Mouse (Mus musculus) olfactory bulb, adult 2 months (tissue): Measurements from ENCODE around the gene Disp1. TPM values are rescaled to one million over a fixed set of nuclear protein-coding genes. Genes with fewer than 3 reads are reported as not detected.

ENCODE experiments used
- H3K27ac ChIP-seq: fragments of 200-500 bp; 2 replicates; pipeline ENCODE4 v1.5.1; 2012; ENCODE audit warnings: low read depth, low read length; ENCODE audit not compliant: insufficient read depth
- H3K4me1 ChIP-seq: fragments of 200-500 bp; 2 replicates; pipeline ENCODE4 v1.6.1; 2012; ENCODE audit warnings: low read length; ENCODE audit not compliant: control insufficient read depth, insufficient read depth
- H3K4me3 ChIP-seq: fragments of 200-500 bp; 2 replicates; pipeline ENCODE4 v1.5.1; 2012; ENCODE audit warnings: mild to moderate bottlenecking, low read depth, low read length, moderate library complexity; ENCODE audit not compliant: insufficient read depth
- CTCF ChIP-seq: fragments of 200-500 bp; IDR thresholded peaks from 2 replicates; pipeline ENCODE4 v1.5.1; 2012; ENCODE audit warnings: low read depth, mild to moderate bottlenecking, low read length, moderate library complexity; ENCODE audit not compliant: insufficient read depth
- POLR2A ChIP-seq: fragments of 200-500 bp; IDR thresholded peaks from 2 replicates; pipeline ENCODE4 v1.6.1; 2012; ENCODE audit warnings: mild to moderate bottlenecking, low read depth, low read length, moderate library complexity; ENCODE audit not compliant: insufficient read depth
- WGBS: fragments of 180-500 bp; shearing (Covaris S2); methylation state at CpG from one replicate; pipeline ENCODE4 v1.1.7; 2018; 5-methylcytosine and 5-hydroxymethylcytosine counted together
- polyA plus RNA-seq: library from polyadenylated mRNA; stranded (reverse); fragments of >200 nt; gene quantifications from 2 replicates; pipeline ENCODE4 v1.2.4, GENCODE M21; 2012; ENCODE audit warnings: low replicate concordance; ENCODE audit not compliant: missing spikeins, insufficient read depth, insufficient read length

The Disp1 gene
- polyA plus RNA-seq, 1 experiment: not detected

DNA sequence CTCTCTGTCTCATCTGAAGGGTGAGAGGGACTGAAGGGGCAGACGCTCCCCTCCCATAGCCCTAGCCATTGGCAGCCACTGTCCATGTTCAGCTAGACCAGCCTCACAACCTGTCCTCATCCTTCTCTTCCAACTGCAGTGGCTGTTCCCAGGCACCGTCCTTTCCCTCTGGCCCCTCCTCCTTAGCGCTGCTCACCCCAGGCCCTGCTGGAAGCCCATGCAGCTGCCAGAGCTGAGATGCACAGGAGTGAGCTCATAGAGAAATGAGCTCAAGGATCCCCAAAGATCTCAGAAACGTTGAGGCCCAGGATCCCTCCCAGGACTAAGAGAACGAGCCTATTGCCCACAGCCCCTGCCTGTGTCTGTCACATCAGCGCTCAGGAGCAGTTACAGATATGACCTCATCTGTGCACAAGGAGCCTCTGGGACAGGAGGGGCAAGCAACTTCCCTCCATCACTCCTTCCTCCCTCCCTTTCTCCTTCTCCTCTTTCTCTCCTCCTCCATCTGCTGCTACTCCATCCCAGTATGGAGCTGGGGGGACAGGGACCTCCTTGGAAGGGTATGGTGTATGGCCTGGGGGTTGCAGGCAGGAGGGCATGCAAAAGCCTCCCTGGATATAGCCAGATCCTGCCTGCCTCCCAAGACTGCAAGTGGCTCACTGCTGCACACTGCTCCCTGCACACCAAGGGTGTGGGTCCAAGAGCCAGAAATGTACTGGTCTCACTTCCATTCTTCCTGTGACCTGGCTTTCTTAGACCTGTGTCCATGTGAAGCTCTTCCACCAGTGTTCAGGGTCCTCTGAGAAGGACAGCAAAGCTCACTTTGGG lies 181.2 kb downstream of the Disp1 start:
- Histone ChIP-seq H3K4me1 (peaks cover 17% of the 10 kb centered on the region), H3K4me3 (no peak overlapping the region), H3K27ac (no peak overlapping the region)
- TF ChIP-seq CTCF (no peak), POLR2A (no peak)
- 67% methylated on average over 6 of the region's 6 CpGs for WGBS

DNA sequence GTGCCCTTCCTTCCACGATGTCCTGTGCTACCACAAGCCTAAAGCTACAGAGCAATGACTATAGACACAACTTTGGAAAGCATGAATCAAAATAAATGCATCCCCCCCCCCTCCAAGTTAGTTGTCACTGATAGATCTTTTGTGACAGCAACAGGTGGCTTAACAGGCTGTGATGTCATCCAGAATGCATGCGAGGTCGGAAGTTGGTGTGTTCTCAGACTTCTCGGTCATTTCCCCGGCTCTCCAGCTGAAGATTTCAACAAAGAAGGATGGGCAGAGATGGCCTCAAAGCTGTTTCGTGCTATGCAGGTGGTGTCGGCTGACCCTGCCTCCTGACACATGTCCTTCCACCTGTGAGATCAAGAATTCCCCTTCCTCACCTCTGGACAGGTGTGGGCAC lies 181.9 kb downstream of the Disp1 start:
- TF ChIP-seq CTCF: no peak
- no peak for TF ChIP-seq POLR2A
- Histone ChIP-seq H3K4me1 (peaks cover 17% of the 10 kb centered on the region), H3K4me3 (no peak overlapping the region), H3K27ac (no peak overlapping the region)
- 96% methylated on average over 7 of the region's 7 CpGs for WGBS

Other genes with a start within 250 kb of the Disp1 start
- not detected in 2 replicates for gene Aida, start 75.1 kb upstream of the Disp1 start, polyA plus RNA-seq
- gene Brox, start 75.7 kb upstream of the Disp1 start, polyA plus RNA-seq: not detected in 2 replicates
- gene Mia3, start 148.0 kb upstream of the Disp1 start, polyA plus RNA-seq: not detected in 2 replicates
- not detected in 2 replicates for gene Taf1a, start 167.5 kb upstream of the Disp1 start, polyA plus RNA-seq
- not detected in 2 replicates for gene Hhipl2, start 196.7 kb upstream of the Disp1 start, polyA plus RNA-seq